Mouse (Mus musculus): ENCODE measurements at regions not wholly inside any gene's neighbourhood (a gene's known extent, or its start where the extent isn't known, plus 50 kb on each side); places are given as distances from the start of the nearest gene placed in this dataset.

DNA sequence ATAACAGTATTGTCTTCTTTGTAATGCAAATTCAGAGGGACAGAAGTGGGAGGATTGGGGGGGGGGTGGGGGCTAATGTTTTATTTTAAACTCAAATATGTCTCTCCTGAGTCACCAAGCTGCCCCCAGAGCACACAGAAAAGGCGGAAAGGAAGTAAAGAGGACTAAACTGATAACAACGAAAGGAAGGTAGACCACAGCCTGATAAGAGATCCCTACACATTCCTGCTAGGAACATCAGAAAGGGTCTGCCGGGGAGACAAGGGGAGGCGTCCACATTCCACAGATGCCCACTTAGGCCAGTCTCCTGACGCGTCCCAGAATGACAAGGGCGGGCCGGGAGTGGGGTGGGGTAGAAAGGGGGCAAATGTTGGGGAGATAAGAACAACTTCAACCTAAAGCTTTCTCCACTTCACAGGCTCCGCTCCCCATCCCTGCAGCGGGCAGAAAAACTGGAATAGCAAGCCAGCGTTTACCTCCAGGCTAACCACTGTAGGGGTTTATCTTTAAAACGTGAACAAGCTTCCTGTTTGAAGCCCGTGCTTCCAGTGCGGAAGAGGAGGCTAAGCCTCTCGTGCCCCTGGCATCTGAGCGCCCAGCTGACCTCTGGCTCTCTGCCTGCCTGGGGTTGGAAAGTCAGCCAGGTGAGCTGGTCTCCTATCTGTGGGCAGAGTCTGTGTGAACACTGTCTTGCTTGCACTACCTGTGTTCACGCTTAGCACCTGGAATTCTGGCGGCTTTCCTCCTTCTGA is 93.9 kb downstream of the Spry2 start:
- ATAC-seq (replicated peaks; ENCODE audit: low FRiP score, low TSS enrichment, low read depth) (peak; percentile 75), DNase-seq (ENCODE audit: low spot score) (peak; percentile 69)
- H3K9ac ChIP-seq (ENCODE audit: low read length): no peak overlapping the region; the same call in 1 of the 2 replicates
- H3K27ac ChIP-seq (ENCODE audit: low read depth): peak overlapping the region; percentile 69
- no peaks in the 10 kb centered on the region for H3K27me3 ChIP-seq (replicated peaks; ENCODE audit: control insufficient read depth, insufficient read depth, low read length)
- peak overlapping the region; percentile 41 for H3K4me2 ChIP-seq (ENCODE audit: low read length)
- WGBS: 11% methylated on average over 18 of the region's 18 CpGs
- no peaks in the 10 kb centered on the region for H3K9me3 ChIP-seq (ENCODE audit: control insufficient read depth, low read length)
- no peaks in the 10 kb centered on the region for H3K36me3 ChIP-seq (ENCODE audit: control insufficient read depth, insufficient read depth, low read length)
- H3K4me1 ChIP-seq (replicated peaks; ENCODE audit: control insufficient read depth, insufficient read depth, low read length): 0 out of 2 replicates have a peak, but pooled peaks cover 8% of the 10 kb centered on the region
- no peak overlapping the region; the same call in 1 of the 2 replicates for H3K4me3 ChIP-seq (ENCODE audit: low read depth, low read length)

DNA sequence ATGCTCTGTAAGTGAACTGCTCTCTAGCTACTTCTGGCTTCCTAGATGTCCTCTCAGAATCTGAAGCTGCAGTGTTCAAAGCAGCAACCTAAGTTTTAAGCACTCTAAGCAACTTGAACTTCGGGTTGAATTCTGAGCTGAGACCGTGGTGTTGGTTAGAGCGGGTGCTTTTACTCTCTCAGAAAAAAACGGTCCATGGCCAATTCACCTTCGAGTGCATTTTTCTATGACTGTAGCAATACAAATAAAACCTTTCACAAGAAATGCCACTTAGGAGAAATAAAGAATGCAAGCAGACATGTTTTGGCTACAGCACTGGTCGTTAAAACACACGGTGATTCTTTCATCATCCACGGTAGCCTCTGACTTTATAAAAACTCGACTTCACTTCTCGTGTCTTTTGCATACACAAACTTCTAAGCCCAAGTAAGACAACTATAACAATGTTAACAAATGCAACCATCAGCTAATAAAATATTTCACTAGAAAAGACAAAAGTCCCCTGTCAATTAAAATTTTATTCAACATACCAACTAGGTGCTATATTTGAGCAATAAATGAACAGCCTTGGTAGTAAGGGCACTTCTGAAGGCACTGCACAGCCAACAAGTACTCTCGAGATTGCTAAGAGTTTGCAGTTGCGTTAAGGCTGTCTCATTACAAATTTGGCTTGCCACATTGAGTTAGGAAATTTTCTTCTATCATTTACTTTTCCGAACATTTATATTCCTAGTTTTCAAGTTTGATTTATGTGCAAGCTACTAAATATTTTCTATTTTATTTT is 96.3 kb downstream of the Spry2 start:
- H3K4me2 ChIP-seq (ENCODE audit: low read length): no peak overlapping the region
- no peak for ATAC-seq (replicated peaks; ENCODE audit: low FRiP score, low TSS enrichment, low read depth)
- H3K27ac ChIP-seq (ENCODE audit: low read depth): no peak overlapping the region
- H3K9me3 ChIP-seq (ENCODE audit: control insufficient read depth, low read length): no peaks in the 10 kb centered on the region
- no peaks in the 10 kb centered on the region for H3K27me3 ChIP-seq (replicated peaks; ENCODE audit: control insufficient read depth, insufficient read depth, low read length)
- H3K4me3 ChIP-seq (ENCODE audit: low read depth, low read length): no peak overlapping the region
- H3K36me3 ChIP-seq (ENCODE audit: control insufficient read depth, insufficient read depth, low read length): no peaks in the 10 kb centered on the region
- no peak overlapping the region for H3K9ac ChIP-seq (ENCODE audit: low read length)
- DNase-seq (ENCODE audit: low spot score): no peak
- WGBS: 83% methylated on average over 13 of the region's 13 CpGs
- 0 out of 2 replicates have a peak, but pooled peaks cover 8% of the 10 kb centered on the region for H3K4me1 ChIP-seq (replicated peaks; ENCODE audit: control insufficient read depth, insufficient read depth, low read length)

DNA sequence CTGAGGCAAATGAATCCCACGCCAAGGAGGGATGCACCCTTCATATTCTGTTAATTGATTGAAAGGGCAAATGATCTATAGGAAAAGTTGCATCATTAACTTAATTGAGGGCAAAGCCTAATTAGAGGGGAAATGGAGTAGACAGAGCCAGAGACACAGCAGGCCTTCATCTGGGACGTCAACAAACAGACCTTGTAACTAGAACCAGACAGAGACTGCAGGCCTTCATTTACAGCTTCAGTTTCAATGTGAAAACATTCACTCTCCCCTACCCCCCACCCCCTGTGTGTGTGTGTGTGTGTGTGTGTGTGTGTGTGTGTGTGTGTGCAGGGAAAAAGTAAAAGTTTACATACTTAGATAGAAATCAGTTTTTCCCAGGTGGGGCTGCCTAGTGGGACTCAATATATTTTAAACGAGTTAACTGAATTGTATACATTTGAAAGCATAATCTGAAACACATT is 97.2 kb downstream of the Spry2 start:
- H3K4me1 ChIP-seq (replicated peaks; ENCODE audit: control insufficient read depth, insufficient read depth, low read length): 0 out of 2 replicates have a peak, but pooled peaks cover 8% of the 10 kb centered on the region
- H3K9ac ChIP-seq (ENCODE audit: low read length): no peak overlapping the region
- no peaks in the 10 kb centered on the region for H3K36me3 ChIP-seq (ENCODE audit: control insufficient read depth, insufficient read depth, low read length)
- H3K9me3 ChIP-seq (ENCODE audit: control insufficient read depth, low read length): no peaks in the 10 kb centered on the region
- WGBS: 27% methylated on average over 3 of the region's 3 CpGs
- no peak overlapping the region for H3K4me3 ChIP-seq (ENCODE audit: low read depth, low read length)
- ATAC-seq (replicated peaks; ENCODE audit: low FRiP score, low TSS enrichment, low read depth): no peak
- H3K27ac ChIP-seq (ENCODE audit: low read depth): no peak overlapping the region
- H3K4me2 ChIP-seq (ENCODE audit: low read length): no peak overlapping the region
- DNase-seq (ENCODE audit: low spot score): no peak
- H3K27me3 ChIP-seq (replicated peaks; ENCODE audit: control insufficient read depth, insufficient read depth, low read length): no peaks in the 10 kb centered on the region

DNA sequence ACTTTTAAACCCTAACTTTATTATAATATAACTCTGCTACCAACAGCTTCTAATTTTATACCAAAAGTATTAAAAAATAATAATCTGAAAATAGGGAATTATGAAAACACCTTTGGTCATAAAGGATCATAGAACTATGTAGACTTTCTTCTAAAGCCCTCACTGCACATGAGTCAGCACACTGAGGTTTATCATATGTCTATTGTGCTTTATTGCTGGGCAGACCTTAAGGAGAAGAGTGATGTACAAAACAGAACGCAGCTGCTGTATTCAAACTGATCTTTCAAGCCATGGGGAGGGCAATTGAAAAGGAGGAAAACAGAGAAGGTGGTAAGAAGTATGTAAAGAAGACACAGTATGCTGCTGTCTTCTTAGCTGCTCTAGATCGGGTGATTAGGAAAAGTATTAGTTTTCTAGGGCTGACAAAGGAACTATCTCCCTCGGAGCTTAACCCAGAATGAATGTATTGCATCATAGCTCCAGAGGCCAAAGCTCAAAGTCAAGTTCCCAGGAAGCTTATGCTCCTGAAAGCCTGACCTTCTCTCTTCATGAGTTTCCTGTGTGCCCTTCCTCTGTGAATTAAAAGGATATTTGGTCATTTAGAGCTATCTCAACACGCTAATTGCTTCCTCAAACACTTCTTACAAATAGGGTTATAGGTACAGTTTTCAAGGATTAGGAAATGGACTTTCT is 103.5 kb downstream of the Spry2 start:
- H3K4me1 ChIP-seq (replicated peaks; ENCODE audit: control insufficient read depth, insufficient read depth, low read length): no peaks in the 10 kb centered on the region
- no peak overlapping the region for H3K9ac ChIP-seq (ENCODE audit: low read length)
- no peak overlapping the region for H3K4me2 ChIP-seq (ENCODE audit: low read length)
- H3K9me3 ChIP-seq (ENCODE audit: control insufficient read depth, low read length): no peaks in the 10 kb centered on the region
- no peak overlapping the region for H3K27ac ChIP-seq (ENCODE audit: low read depth)
- DNase-seq (ENCODE audit: low spot score): no peak
- H3K4me3 ChIP-seq (ENCODE audit: low read depth, low read length): no peak overlapping the region
- no peak for ATAC-seq (replicated peaks; ENCODE audit: low FRiP score, low TSS enrichment, low read depth)
- WGBS: 70% methylated on average over 4 of the region's 4 CpGs
- no peaks in the 10 kb centered on the region for H3K36me3 ChIP-seq (ENCODE audit: control insufficient read depth, insufficient read depth, low read length)
- no peaks in the 10 kb centered on the region for H3K27me3 ChIP-seq (replicated peaks; ENCODE audit: control insufficient read depth, insufficient read depth, low read length)

DNA sequence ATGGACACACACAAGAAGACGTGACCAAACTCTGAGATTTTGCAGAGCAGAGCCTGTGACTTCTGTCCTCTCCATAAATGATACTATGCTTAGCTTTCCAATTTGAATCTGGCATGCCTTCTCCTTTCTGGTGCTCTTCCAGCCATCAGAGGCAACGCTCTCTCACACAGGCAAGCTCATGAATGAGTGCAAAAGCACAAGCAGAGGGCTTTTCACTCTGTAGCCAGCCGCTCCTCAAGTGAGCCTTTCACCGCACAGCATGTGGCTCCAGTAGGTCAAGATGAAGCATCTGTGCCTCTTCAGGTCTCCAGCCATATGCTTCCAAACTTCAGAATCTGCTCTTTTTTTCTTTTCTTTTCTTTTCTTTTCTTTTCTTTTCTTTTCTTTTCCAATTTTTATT is 106.2 kb downstream of the Spry2 start:
- 91% methylated on average over 4 of the region's 4 CpGs for WGBS
- DNase-seq (ENCODE audit: low spot score) (no peak), ATAC-seq (replicated peaks; ENCODE audit: low FRiP score, low TSS enrichment, low read depth) (no peak)
- Histone ChIP-seq H3K9me3 (ENCODE audit: control insufficient read depth, low read length) (no peaks in the 10 kb centered on the region), H3K4me1 (replicated peaks; ENCODE audit: control insufficient read depth, insufficient read depth, low read length) (no peaks in the 10 kb centered on the region), H3K4me2 (ENCODE audit: low read length) (no peak overlapping the region), H3K27ac (ENCODE audit: low read depth) (no peak overlapping the region), H3K9ac (ENCODE audit: low read length) (no peak overlapping the region), H3K27me3 (replicated peaks; ENCODE audit: control insufficient read depth, insufficient read depth, low read length) (no peaks in the 10 kb centered on the region), H3K4me3 (ENCODE audit: low read depth, low read length) (no peak overlapping the region), H3K36me3 (ENCODE audit: control insufficient read depth, insufficient read depth, low read length) (no peaks in the 10 kb centered on the region)

DNA sequence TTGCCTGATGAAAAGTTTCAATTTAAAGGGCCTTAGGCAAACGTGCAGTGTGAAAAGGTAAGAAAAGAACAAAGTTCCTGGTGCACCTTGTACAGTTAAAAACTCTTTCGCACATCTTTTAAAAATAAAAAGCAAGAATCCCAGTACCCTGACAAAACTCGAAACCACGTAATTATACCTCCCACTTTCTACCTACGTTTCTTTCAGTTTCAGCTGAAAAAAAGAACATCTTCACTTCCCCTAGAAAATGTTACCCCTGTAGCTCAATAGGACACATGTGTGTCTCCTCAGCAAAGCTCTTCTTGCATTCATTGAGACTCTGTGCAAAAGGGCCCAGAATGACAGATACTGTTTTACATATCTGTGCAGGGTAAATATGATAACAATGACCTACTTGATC is 113.2 kb downstream of the Spry2 start:
- DNase-seq (ENCODE audit: low spot score) (no peak), ATAC-seq (replicated peaks; ENCODE audit: low FRiP score, low TSS enrichment, low read depth) (no peak)
- Histone ChIP-seq H3K4me1 (replicated peaks; ENCODE audit: control insufficient read depth, insufficient read depth, low read length) (no peaks in the 10 kb centered on the region), H3K27ac (ENCODE audit: low read depth) (no peak overlapping the region), H3K4me2 (ENCODE audit: low read length) (no peak overlapping the region), H3K36me3 (ENCODE audit: control insufficient read depth, insufficient read depth, low read length) (no peaks in the 10 kb centered on the region), H3K9me3 (ENCODE audit: control insufficient read depth, low read length) (no peaks in the 10 kb centered on the region), H3K4me3 (ENCODE audit: low read depth, low read length) (no peak overlapping the region), H3K9ac (ENCODE audit: low read length) (no peak overlapping the region), H3K27me3 (replicated peaks; ENCODE audit: control insufficient read depth, insufficient read depth, low read length) (no peaks in the 10 kb centered on the region)
- 90% methylated on average over 5 of the region's 5 CpGs for WGBS

DNA sequence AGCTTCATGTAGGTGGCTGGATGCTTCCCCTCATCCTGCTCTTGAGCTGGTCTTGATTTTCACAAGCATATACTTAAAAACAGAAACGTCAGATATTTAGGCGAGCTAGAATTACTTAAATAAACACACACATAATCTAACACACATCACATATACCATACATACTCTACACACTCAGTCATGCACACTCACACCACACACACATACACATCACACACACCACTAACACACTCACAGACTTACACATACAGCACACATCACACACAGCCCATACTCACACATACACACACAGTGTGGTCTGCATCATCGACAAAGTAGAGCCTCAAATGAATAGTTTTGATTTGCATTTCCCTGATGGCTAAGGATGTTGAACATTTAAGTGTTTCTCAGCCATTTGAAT is 116.9 kb downstream of the Spry2 start:
- no peak overlapping the region for H3K9ac ChIP-seq (ENCODE audit: low read length)
- H3K4me2 ChIP-seq (ENCODE audit: low read length): no peak overlapping the region
- DNase-seq (ENCODE audit: low spot score) (no peak), ATAC-seq (replicated peaks; ENCODE audit: low FRiP score, low TSS enrichment, low read depth) (no peak)
- H3K27me3 ChIP-seq (replicated peaks; ENCODE audit: control insufficient read depth, insufficient read depth, low read length): no peaks in the 10 kb centered on the region
- no peak overlapping the region for H3K27ac ChIP-seq (ENCODE audit: low read depth)
- H3K4me3 ChIP-seq (ENCODE audit: low read depth, low read length): no peak overlapping the region
- H3K36me3 ChIP-seq (ENCODE audit: control insufficient read depth, insufficient read depth, low read length): no peaks in the 10 kb centered on the region
- WGBS: 72% methylated on average over 3 of the region's 3 CpGs
- no peaks in the 10 kb centered on the region for H3K4me1 ChIP-seq (replicated peaks; ENCODE audit: control insufficient read depth, insufficient read depth, low read length)
- no peaks in the 10 kb centered on the region for H3K9me3 ChIP-seq (ENCODE audit: control insufficient read depth, low read length)

DNA sequence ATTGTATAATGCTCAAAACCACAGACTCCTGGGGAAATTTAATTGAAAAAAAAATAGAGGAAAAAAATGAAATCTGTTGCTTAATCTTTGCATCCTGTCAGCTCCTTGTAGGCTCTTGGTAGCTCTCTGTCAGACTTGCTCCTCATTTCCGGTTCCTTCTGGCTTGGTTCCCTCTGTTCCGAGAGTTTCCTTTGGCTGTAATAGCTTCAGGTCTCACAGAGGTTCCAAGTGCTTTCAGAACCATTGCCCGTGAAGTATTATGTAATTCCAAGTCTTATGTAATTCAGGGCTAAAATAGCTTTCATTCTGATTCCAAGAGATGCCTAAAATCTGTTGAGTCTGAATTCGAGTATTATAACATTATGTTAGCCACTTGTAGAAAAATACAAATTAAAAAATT is 117.3 kb downstream of the Spry2 start:
- Histone ChIP-seq H3K9ac (ENCODE audit: low read length) (no peak overlapping the region), H3K27ac (ENCODE audit: low read depth) (no peak overlapping the region), H3K4me2 (ENCODE audit: low read length) (no peak overlapping the region), H3K4me1 (replicated peaks; ENCODE audit: control insufficient read depth, insufficient read depth, low read length) (no peaks in the 10 kb centered on the region), H3K4me3 (ENCODE audit: low read depth, low read length) (no peak overlapping the region), H3K36me3 (ENCODE audit: control insufficient read depth, insufficient read depth, low read length) (no peaks in the 10 kb centered on the region), H3K27me3 (replicated peaks; ENCODE audit: control insufficient read depth, insufficient read depth, low read length) (no peaks in the 10 kb centered on the region), H3K9me3 (ENCODE audit: control insufficient read depth, low read length) (no peaks in the 10 kb centered on the region)
- ATAC-seq (replicated peaks; ENCODE audit: low FRiP score, low TSS enrichment, low read depth) (no peak), DNase-seq (ENCODE audit: low spot score) (no peak)
- 62% methylated on average over 4 of the region's 4 CpGs for WGBS
